Mouse (Mus musculus) forebrain, embryonic 14.5 days (tissue): ENCODE results near the gene Camk2g. TPM values are rescaled to one million over a fixed set of nuclear protein-coding genes. Genes with fewer than 3 reads are reported as not detected.

Experiments
- ATAC-seq: fragments of 200-750 bp; cut with Nextera tagmentation; 2 replicates; pipeline ENCODE4 v1.8.0; 2017; ENCODE audit warnings: mild to moderate bottlenecking, moderate library complexity
- DNase-seq: peaks from one replicate; pipeline ENCODE4 v3.0.0-alpha.2; 2015; ENCODE audit warnings: low spot score
- H3K27ac ChIP-seq: fragments of 300-500 bp; sonication (generic); 2 replicates; pipeline ENCODE4 v1.5.1; 2014; ENCODE audit warnings: low read depth, mild to moderate bottlenecking, control low read depth, low read length, moderate library complexity
- H3K27me3 ChIP-seq: fragments of 300-500 bp; sonication (generic); replicated peaks from 2 replicates; pipeline ENCODE4 v1.6.1; 2014; ENCODE audit warnings: low read length, control low read depth, mixed read lengths; ENCODE audit not compliant: control insufficient read depth, insufficient read depth
- H3K36me3 ChIP-seq: fragments of 300-500 bp; sonication (generic); 2 replicates; pipeline ENCODE4 v1.6.1; 2014; ENCODE audit warnings: low read length, control low read depth; ENCODE audit not compliant: control insufficient read depth, insufficient read depth
- H3K4me1 ChIP-seq: fragments of 300-500 bp; sonication (generic); 2 replicates; pipeline ENCODE4 v1.6.1; 2014; ENCODE audit warnings: antibody characterized with exemption, low read length, control low read depth; ENCODE audit not compliant: control insufficient read depth, insufficient read depth
- H3K4me2 ChIP-seq: fragments of 300-500 bp; sonication (generic); 2 replicates; pipeline ENCODE4 v1.6.1; 2014; ENCODE audit warnings: mild to moderate bottlenecking, control low read depth, low read length
- H3K4me3 ChIP-seq: fragments of 300-500 bp; sonication (generic); 2 replicates; pipeline ENCODE4 v1.5.1; 2014; ENCODE audit warnings: low read depth, low read length, control low read depth
- H3K9ac ChIP-seq: fragments of 300-500 bp; sonication (generic); 2 replicates; pipeline ENCODE4 v1.6.1; 2014; ENCODE audit warnings: mild to moderate bottlenecking, low read length, control low read depth, moderate library complexity
- H3K9me3 ChIP-seq: fragments of 300-500 bp; sonication (generic); replicated peaks from 2 replicates; pipeline ENCODE4 v1.6.1; 2016; ENCODE audit warnings: low read length, control low read depth, mixed read lengths; ENCODE audit not compliant: control insufficient read depth
- WGBS: fragments of 180-500 bp; shearing (Covaris S2); extraction: QIAGEN DNeasy Blood & Tissue Kit; methylation state at CpG from one replicate; pipeline ENCODE4 v1.1.7; 2014; 5-methylcytosine and 5-hydroxymethylcytosine counted together
- polyA plus RNA-seq: library from polyadenylated mRNA; unstranded; fragments of >200 nt; fragmentation: Nextera tagmentation; extraction: Ambion mirVana; gene quantifications from 2 replicates; pipeline ENCODE4 v1.2.1, GENCODE M21; 2014

Gene Camk2g
- polyA plus RNA-seq, 1 experiment from 2014 or later, result 82.6 TPM

GRCm38 (mm10) chr14:20792243-20792921 lies 1.5 kb downstream of the Camk2g start:
- Histone ChIP-seq H3K9me3 (no peaks in the 10 kb centered on the region), H3K9ac (peak overlapping the region; percentile 80), H3K4me3 (peak overlapping the region; percentile 80), H3K36me3 (peaks cover 36% of the 10 kb centered on the region), H3K4me1 (peaks cover 7% of the 10 kb centered on the region), H3K4me2 (peak overlapping the region; percentile 84), H3K27ac (0 out of 2 replicates have a peak overlapping the region, but pooled peaks have one; percentile 72), H3K27me3 (no peaks in the 10 kb centered on the region)
- ATAC-seq (no peak), DNase-seq (no peak)
- WGBS, result 72% methylated on average over 8 of the region's 8 CpGs

GRCm38 (mm10) chr14:20791511-20792242 lies 2.2 kb downstream of the Camk2g start:
- Histone ChIP-seq H3K27me3 (no peaks in the 10 kb centered on the region), H3K9ac (no peak overlapping the region), H3K27ac (no peak overlapping the region), H3K9me3 (no peaks in the 10 kb centered on the region), H3K4me1 (peaks cover 7% of the 10 kb centered on the region), H3K4me2 (no peak overlapping the region), H3K4me3 (no peak overlapping the region), H3K36me3 (peaks cover 40% of the 10 kb centered on the region)
- ATAC-seq, result no peak
- 86% methylated on average over 16 of the region's 16 CpGs for WGBS
- DNase-seq, result no peak

GRCm38 (mm10) chr14:20790996-20791395 lies 2.9 kb downstream of the Camk2g start:
- WGBS, result 95% methylated on average over 6 of the region's 6 CpGs
- Histone ChIP-seq H3K4me1 (peaks cover 7% of the 10 kb centered on the region), H3K27me3 (no peaks in the 10 kb centered on the region), H3K27ac (no peak overlapping the region), H3K4me3 (no peak overlapping the region), H3K4me2 (no peak overlapping the region), H3K36me3 (peaks cover 40% of the 10 kb centered on the region), H3K9ac (no peak overlapping the region), H3K9me3 (no peaks in the 10 kb centered on the region)
- ATAC-seq (no peak), DNase-seq (no peak)

- 92% methylated on average over 5 of the region's 5 CpGs for WGBS
- Histone ChIP-seq H3K27ac (no peak overlapping the region), H3K4me2 (no peak overlapping the region), H3K36me3 (peaks cover 40% of the 10 kb centered on the region), H3K9me3 (no peaks in the 10 kb centered on the region), H3K4me1 (peaks cover 7% of the 10 kb centered on the region), H3K27me3 (no peaks in the 10 kb centered on the region), H3K4me3 (no peak overlapping the region), H3K9ac (no peak overlapping the region)
- DNase-seq (no peak), ATAC-seq (no peak)
These were observed 3.4 kb downstream of the Camk2g start for GRCm38 (mm10) chr14:20790445-20790844.

GRCm38 (mm10) chr14:20789593-20789992 lies 4.3 kb downstream of the Camk2g start:
- no peak overlapping the region for H3K4me2 ChIP-seq
- no peak overlapping the region for H3K27ac ChIP-seq
- no peaks in the 10 kb centered on the region for H3K27me3 ChIP-seq
- WGBS, result 94% methylated on average over 4 of the region's 4 CpGs
- no peak overlapping the region for H3K9ac ChIP-seq
- peaks cover 48% of the 10 kb centered on the region for H3K36me3 ChIP-seq
- ATAC-seq (no peak), DNase-seq (no peak)
- no peak overlapping the region for H3K4me3 ChIP-seq
- no peaks in the 10 kb centered on the region for H3K9me3 ChIP-seq
- H3K4me1 ChIP-seq, result peaks cover 7% of the 10 kb centered on the region

GRCm38 (mm10) chr14:20788151-20788550 lies 5.7 kb downstream of the Camk2g start:
- ATAC-seq (no peak), DNase-seq (no peak)
- Histone ChIP-seq H3K4me2 (no peak overlapping the region), H3K9me3 (no peaks in the 10 kb centered on the region), H3K4me1 (0 out of 2 replicates have a peak, but pooled peaks cover 4% of the 10 kb centered on the region), H3K9ac (no peak overlapping the region), H3K4me3 (no peak overlapping the region), H3K27me3 (no peaks in the 10 kb centered on the region), H3K36me3 (peaks cover 53% of the 10 kb centered on the region), H3K27ac (no peak overlapping the region)
- 90% methylated on average over 3 of the region's 3 CpGs for WGBS

- H3K4me1 ChIP-seq, result no peaks in the 10 kb centered on the region
- DNase-seq, result no peak
- H3K27me3 ChIP-seq, result no peaks in the 10 kb centered on the region
- H3K9ac ChIP-seq, result no peak overlapping the region
- H3K9me3 ChIP-seq, result no peaks in the 10 kb centered on the region
- WGBS, result 81% methylated on average over 4 of the region's 4 CpGs
- H3K4me3 ChIP-seq, result no peak overlapping the region
- no peak overlapping the region for H3K27ac ChIP-seq
- H3K36me3 ChIP-seq, result peaks cover 67% of the 10 kb centered on the region
- no peak overlapping the region for H3K4me2 ChIP-seq
- peak; percentile 37; the same call in 1 of the 2 replicates for ATAC-seq
These were observed 7.3 kb downstream of the Camk2g start for GRCm38 (mm10) chr14:20786611-20787015.

GRCm38 (mm10) chr14:20786020-20786419 lies 7.9 kb downstream of the Camk2g start:
- Histone ChIP-seq H3K4me2 (no peak overlapping the region), H3K9ac (no peak overlapping the region), H3K27me3 (no peaks in the 10 kb centered on the region), H3K9me3 (no peaks in the 10 kb centered on the region), H3K36me3 (peaks cover 67% of the 10 kb centered on the region), H3K4me3 (no peak overlapping the region), H3K27ac (no peak overlapping the region), H3K4me1 (no peaks in the 10 kb centered on the region)
- ATAC-seq (no peak), DNase-seq (no peak)
- 89% methylated on average over 5 of the region's 5 CpGs for WGBS

GRCm38 (mm10) chr14:20785231-20785630 lies 8.7 kb downstream of the Camk2g start:
- H3K27me3 ChIP-seq, result no peaks in the 10 kb centered on the region
- H3K9ac ChIP-seq, result no peak overlapping the region
- H3K4me1 ChIP-seq, result no peaks in the 10 kb centered on the region
- no peak overlapping the region for H3K4me3 ChIP-seq
- no peak overlapping the region for H3K4me2 ChIP-seq
- H3K9me3 ChIP-seq, result no peaks in the 10 kb centered on the region
- 88% methylated on average over 1 of the region's 1 CpGs for WGBS
- DNase-seq, result no peak
- ATAC-seq, result no peak
- no peak overlapping the region for H3K27ac ChIP-seq
- peaks cover 70% of the 10 kb centered on the region for H3K36me3 ChIP-seq
